Mouse (Mus musculus): ENCODE measurements around the gene Rgsl1.
"Not testable (repeated sequence)": the region's sequence is repeated elsewhere in the genome, so short reads cannot be mapped to it uniquely, and the experiment has no call there.

Gene Rgsl1

DNA sequence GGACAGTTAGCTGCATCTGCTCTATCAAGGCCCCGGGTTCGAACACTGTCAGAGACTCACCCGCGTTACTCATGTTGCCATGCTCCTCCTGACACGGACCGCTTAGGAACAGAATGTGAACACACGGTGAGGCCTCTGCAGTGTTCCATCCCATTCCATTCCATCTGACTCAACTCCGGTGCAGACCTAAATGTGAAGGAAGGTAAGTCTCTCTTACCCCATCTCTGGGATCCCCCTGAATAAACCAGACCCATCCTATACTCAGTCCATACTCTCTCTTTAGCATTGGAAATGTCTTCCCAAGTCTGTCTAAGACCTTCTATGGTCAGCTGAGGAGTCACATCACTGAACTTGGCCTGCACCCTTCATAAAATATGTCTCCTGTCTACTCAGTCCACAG lies at the start of gene Rgsl1:
Rgsl1 (minus strand) TSS at position 101 of the 400 bp plus-strand sequence.
- in situ Hi-C loops (cut with MboI, MseI), result no loop called here

GRCm38 (mm10) chr1:153891442-153891841 lies 47.5 kb upstream of the Rgsl1 start, which contains the start of gene Teddm1a:
Teddm1a (plus strand) TSS chr1:153891742.
- in situ Hi-C loops (cut with MboI, MseI), result loop anchor here (5.0 kb wide), 2 partner anchors 231 to 286 kb away; no protein-coding TSS in a partner anchor

DNA sequence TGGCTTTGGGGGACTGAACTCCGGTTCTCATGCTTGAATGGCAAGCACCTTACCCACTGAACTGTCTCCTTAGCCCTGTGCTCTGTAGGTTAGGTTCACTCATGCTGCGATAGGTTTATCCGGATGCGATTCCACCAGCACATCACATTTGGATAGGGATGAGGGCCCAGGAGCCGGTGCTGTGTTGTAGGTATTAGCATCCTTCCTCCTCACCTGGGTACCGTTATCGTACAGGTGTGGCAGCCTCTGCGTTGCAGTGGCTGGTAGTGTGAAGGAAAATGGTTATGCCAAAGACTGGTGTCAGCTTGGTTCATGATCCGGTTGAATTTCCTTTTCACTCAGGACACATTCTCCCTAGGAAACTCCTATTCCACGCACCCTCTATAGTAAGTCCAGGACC lies 46.2 kb upstream of the Rgsl1 start:
- in situ Hi-C loops (cut with MboI, MseI), result loop anchor here (5.0 kb wide), 2 partner anchors 232 to 287 kb away; no protein-coding TSS in a partner anchor

GRCm38 (mm10) chr1:153886024-153886633 lies 42.2 kb upstream of the Rgsl1 start:
- in situ Hi-C loops (cut with MboI, MseI), result no loop called here

DNA sequence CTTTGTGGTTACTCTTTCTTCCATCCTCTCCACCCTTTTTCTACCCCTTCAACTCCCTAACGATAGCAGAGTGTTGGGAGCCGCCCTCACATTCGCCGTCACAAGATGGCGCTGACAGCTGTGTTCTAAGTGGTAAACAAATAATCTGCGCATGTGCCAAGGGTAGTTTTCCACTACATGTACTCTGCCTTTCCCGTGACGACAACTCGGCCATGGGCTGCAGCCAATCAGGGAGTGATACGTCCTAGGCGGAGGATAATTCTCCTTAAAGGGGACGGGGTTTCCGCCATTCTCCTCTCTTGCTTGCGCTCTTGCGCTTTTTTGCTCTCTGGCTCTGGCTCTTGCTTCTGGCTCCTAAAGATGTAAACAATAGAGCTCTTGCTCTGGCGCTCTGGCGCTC lies 36.4 kb upstream of the Rgsl1 start:
- in situ Hi-C loops (cut with MboI, MseI), result not testable (repeated sequence)

DNA sequence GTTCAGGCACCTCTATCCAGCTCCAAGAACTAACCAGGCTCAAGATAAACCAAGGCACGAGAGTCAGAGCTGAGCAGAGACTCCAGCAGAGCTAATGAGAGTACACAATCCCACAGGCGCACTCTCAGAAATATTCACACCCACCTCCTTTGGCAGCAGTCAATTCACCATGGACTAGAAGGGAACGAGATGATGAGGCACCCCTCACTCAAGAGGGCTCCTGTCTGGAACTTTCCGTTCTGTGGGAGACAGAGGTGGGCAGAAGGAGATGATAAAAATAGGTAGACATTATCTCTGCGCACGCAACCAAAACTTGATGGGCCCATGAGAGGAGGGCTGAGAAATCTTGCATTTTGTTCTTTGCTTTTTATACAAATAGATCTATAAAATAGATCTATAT lies 30.1 kb upstream of the Rgsl1 start, which contains the start of gene Teddm1b:
Teddm1b (plus strand) TSS at position 301 of the 400 bp plus-strand sequence.
- in situ Hi-C loops (cut with MboI, MseI), result no loop called here

GRCm38 (mm10) chr1:153855946-153856345 lies 12.0 kb upstream of the Rgsl1 start:
- in situ Hi-C loops (cut with MboI, MseI), result no loop called here

- in situ Hi-C loops (cut with MboI, MseI), result not testable (repeated sequence)
These were observed 8.8 kb upstream of the Rgsl1 start for GRCm38 (mm10) chr1:153852696-153853095.

DNA sequence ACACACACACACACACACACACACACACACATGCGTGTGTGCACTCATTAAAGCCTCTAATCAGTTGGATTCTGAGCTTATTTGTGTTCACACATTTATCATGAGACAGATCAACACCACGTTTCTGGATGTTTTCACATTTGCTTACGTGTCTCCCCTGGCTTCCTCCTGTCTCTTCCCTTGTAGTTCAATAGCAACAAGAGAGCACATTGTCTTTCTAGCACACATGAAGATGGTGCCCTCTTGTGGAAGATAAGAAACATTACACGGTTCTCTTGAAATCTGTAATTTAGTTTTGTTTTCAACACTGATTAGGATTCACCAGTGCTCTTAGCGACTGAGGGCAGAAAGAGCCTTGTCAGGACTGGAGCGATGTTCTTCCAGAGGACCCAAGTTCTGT lies 2.9 kb upstream of the Rgsl1 start:
- in situ Hi-C loops (cut with MboI, MseI), result loop anchor here (5.0 kb wide), 1 partner anchor 290 kb away; no protein-coding TSS in a partner anchor

DNA sequence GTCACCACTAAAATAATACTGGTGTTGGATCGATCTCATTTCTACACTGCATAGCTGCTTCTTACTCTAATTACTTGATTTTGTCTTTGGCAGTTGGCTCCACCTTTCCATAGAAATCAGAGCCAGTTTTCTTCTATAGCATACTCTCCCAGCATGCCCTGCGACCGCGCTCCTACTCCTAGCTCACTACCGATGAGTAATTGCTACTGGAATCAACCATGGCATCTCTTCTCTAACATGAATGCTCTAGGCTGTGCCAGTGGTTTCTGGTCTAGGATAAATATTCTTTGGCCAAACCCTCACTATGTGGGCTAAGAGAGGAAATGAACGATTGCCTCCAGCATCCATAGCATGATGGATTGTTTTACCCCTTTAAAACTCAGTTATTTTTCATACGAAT lies 2.5 kb upstream of the Rgsl1 start:
- in situ Hi-C loops (cut with MboI, MseI), result loop anchor here (5.0 kb wide), 1 partner anchor 289 kb away; no protein-coding TSS in a partner anchor

DNA sequence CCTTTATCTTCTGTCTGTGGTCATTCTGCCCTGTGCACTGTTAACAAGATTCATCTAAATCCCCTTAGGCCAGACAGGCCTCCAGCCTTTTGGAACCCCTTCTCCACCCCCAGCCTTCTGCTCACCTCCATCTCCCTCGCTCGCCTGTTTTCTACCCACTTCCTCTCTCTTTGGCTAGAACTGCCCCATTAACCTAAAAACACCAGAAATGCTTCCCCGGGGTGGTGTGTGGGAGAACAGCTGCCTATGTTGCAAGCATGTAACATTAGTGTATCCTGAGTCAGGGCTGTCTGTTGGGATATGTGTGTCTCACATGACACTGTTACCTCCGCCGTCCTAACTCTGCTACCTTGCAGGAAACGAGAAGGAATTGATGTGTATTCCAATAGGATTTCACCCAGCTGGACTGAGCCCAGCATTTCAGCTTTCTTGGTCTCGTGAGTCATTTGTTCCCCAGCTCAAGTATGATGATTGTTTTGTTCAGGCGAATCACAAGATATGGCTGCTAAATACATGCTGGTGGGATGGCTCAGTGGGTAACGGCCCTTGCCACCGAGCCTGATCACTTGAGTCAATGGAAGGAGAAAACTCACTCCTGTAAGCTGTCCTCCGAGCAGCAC lies 1.7 kb downstream of the Rgsl1 start:
- in situ Hi-C loops (cut with MboI, MseI), result no loop called here

GRCm38 (mm10) chr1:153836036-153836435 lies 7.9 kb downstream of the Rgsl1 start:
- in situ Hi-C loops (cut with MboI, MseI), result no loop called here

DNA sequence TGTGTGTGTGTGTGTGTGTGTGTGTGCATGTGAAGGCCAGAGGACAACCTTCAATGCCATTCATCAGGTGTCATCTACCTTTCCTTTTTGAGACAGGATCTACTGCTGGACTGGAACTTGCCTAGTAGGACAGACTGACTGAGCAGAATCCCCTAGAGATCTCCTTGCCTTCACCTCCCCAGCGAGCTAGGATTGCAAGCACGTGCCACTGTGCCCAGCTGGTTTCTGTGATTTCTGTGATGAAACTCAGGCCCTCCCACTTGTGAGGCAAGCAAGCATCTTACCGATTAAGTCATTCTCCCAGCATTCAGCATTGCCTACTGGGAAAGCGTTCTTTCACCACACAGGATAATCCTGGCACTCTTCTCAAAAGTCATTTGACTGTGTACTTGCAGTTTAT lies 13.2 kb downstream of the Rgsl1 start:
- in situ Hi-C loops (cut with MboI, MseI), result no loop called here

DNA sequence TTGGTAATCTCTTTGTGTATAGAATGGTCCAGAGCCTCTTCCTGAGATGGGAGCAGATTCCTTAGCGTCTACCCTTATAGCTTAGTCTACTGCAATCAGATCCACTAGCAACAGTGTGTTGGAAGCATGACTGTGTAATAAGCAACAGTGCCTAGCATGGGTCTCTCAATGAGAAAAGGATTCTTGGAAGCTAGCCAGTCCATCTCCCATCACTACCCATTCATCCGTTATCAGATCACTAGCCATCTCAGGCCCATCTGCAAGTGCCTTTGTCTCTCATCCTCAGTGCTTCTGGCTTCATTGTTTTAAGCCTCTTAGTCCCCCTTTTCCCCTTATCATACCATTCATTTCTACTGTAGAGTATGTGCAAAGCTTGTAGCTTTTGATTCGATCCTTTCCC lies 23.7 kb downstream of the Rgsl1 start:
- in situ Hi-C loops (cut with MboI, MseI), result no loop called here

DNA sequence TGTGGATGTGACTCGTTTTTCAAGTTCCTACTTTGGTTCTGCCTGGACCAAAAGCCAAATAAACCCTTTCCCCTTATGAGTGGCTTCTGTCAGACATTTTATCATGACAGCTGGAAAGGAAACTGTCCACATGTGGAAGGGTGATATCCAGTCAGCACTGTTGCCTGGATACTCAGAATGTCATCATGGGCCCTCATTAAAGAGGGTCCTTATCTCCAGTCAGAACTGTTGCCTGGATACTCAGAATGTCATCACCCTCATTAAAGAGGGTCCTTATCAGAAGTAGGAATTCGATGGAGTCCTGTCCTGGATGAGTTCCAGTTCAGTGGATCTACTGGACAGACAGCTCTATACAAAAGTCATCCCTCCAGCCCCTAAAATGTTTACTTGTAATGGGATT lies 29.7 kb downstream of the Rgsl1 start:
- in situ Hi-C loops (cut with MboI, MseI), result no loop called here

GRCm38 (mm10) chr1:153807390-153807993 lies 36.5 kb downstream of the Rgsl1 start:
- in situ Hi-C loops (cut with MboI, MseI), result no loop called here

- in situ Hi-C loops (cut with MboI, MseI), result loop anchor here (5.0 kb wide), 1 partner anchor 51 kb away; no protein-coding TSS in a partner anchor
These were observed 40.4 kb downstream of the Rgsl1 start for GRCm38 (mm10) chr1:153803530-153803929.

DNA sequence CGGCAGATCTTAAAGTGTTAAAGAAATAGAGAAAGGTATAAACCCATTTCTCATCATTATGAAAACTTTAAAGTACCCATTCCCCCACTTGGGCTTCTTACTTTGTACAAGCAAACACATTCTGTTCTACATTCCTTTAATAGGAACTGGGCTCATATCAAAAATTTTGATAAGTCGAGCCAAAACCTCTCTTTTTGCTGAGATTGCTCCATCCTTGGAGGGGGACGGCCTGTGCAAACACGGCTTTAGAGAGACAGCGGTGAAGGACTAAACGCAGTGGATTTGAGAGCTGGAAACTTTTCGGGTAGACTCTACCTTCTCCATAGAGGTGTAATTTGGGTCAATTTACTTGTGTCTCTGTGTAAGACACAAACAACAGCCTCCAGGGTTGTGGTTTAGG lies 41.3 kb downstream of the Rgsl1 start:
- in situ Hi-C loops (cut with MboI, MseI), result loop anchor here (5.0 kb wide), 1 partner anchor 50 kb away; no protein-coding TSS in a partner anchor

DNA sequence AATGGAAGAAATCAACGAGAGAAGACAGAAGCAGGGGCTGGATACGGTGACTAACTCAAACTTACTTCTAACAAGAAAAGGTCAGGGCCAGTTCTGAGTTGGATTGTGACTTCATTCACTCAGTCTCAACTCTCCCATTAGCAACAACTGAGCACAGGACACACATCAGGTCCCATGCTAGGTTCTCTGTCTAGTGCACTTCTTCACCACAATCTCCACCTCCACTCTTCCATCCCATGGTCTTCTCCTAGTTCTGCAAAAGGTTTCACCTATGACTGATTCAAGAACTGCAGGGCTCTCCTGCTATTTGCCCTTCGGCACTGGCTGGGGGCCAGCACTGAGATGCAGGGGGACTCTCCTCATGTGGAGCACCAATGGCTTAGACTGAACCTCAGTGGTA lies 49.7 kb downstream of the Rgsl1 start:
- in situ Hi-C loops (cut with MboI, MseI), result no loop called here

DNA sequence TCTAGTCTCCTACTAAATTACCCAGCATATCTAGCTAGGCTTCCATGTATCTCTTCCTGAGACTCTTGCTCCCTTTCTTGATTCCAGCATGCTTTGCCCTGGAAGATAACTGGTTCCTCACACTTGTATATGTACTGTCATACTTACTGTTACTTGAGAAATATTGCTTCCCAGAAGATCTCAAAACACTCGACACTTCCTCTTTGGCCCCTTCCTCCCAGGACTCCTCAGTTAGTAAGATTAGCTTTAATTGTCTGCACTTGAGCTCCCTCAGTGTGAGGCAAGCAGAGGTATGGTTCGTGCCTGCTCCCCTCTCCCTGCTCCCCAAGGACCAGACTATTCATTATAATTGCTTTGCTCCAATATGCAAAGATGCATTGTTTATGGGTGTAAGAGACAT lies 53.2 kb downstream of the Rgsl1 start:
- in situ Hi-C loops (cut with MboI, MseI), result no loop called here

- in situ Hi-C loops (cut with MboI, MseI), result no loop called here
These were observed 58.3 kb downstream of the Rgsl1 start for GRCm38 (mm10) chr1:153785608-153786007.

GRCm38 (mm10) chr1:153783339-153783738 lies 60.6 kb downstream of the Rgsl1 start:
- in situ Hi-C loops (cut with MboI, MseI), result no loop called here

DNA sequence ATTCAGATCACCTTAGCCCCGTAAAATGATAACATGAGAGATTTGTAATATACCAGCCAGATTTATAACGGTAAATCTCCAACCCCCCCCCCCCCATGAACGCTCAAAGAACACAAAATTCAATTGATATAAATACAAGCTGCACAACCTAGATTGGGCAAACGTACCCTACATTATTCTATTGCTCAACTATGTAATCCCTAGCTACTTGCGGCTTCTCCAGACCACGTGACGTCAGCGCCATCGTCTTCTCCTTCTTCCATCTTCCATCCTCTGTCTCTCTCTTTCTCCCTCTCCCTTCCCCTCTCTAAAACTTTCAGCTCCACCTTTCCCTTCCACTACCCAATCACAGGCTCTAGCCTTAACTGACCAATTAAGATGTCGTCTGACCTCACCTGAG lies 65.7 kb downstream of the Rgsl1 start:
- in situ Hi-C loops (cut with MboI, MseI), result no loop called here

Measured in T-helper 1 cell (primary cell).